Mouse (Mus musculus): Measurements from ENCODE around the gene Wwox. TPM values are rescaled to one million over a fixed set of nuclear protein-coding genes. Genes with fewer than 3 reads are reported as not detected.

Gene Wwox
- 11.4 and 12.4 TPM in 2 replicates for polyA plus RNA-seq (2012; ENCODE audit: insufficient read depth, insufficient read length, missing spikeins)

DNA sequence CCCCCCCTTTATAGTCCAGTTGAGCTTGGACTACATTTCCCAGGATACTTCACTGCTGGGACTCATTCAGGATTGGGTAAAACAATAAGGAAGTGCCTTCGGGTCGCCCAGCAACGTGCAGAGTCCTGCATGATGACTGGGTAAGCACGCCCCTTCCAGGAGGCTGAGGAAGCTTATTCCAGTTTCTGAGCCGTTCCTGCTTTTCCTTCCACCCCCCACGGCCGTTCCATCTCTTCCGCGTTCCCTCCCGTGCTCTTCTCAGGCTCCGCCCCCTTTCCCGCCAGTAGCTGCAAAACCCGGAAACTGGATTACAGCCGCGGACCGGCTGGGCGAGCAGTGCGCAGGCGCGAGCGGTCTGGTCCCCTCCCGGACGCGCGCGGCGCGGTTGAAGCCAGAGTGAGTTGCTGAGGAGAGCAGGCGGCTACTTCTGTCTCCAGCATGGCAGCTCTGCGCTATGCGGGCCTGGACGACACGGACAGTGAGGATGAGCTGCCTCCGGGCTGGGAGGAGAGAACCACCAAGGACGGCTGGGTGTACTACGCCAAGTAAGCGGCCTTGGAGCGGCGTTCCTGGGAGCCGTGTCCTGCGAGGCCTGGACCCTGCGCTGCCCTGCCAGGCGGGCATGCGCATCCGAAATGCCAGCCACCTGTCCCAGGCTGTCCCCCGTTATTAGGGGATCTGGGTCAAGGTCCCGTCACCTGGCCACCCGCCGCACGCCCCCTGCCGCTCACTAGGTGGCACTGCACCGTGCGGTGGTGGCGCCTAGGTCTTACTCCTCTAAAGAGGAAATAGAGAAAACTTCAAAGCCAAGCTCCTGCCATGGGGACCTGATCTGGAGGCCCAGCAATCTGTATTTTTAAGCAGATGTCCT, at the start of gene Wwox:
Gene Wwox, plus strand, starts transcription at position 322 of the 871 bp plus-strand sequence.
- Histone ChIP-seq H3K4me3 (ENCODE audit: insufficient read depth, low read length) (peak within 1 kb of the TSS; percentile 91), H3K27ac (ENCODE audit: insufficient read depth, low read depth, low read length) (peak within 1 kb of the TSS; percentile 50; the same call in 1 of the 2 replicates), H3K4me1 (ENCODE audit: control insufficient read depth, insufficient read depth, low read length) (peaks cover 14% of the 10 kb centered on the region)
- TF ChIP-seq CTCF (IDR thresholded peaks at IDR 0.05; ENCODE audit: low read depth, low read length) (peak; percentile 53; the same call in 1 of the 2 replicates), POLR2A (IDR thresholded peaks at IDR 0.05; ENCODE audit: borderline replicate concordance, low read depth, low read length) (no peak)

DNA sequence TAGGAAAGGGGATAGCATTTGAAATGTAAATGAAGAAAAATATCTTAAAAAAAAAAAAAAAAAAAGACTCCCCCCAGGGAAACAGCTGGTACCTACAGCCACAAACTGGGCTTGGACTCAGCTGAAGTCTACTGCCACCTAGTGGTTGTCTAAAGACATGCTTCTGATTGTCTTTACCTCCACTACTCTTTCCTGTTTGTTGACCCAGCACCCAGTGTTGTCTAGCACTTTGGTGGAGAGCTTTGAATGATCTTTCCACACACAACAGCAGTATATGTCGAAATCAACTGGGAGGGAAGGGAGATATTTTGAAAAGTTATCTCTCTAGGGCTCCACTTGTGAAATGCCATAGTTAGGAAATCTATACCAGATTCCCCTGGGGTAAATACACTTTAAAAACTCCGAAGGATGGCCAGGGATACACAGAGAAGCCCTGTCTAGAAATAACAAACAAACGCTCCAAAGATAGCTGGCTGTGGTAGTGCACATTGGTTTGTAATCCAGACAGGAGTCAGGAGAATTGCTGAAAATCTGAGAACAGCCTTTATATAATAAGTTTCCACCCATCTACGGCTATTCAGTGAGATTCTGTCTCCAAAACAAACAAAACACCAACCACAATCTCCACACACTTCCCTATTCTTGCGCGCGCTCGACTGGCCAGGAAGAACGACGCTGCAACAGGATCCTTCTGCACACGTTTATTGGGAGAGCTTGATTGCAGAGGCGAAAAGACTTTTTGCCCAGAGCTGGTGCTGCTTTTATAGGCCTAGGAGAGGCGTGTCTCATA, 48.8 kb upstream of the Wwox start:
- TF ChIP-seq POLR2A (IDR thresholded peaks at IDR 0.05; ENCODE audit: borderline replicate concordance, low read depth, low read length), result no peak
- no peak for TF ChIP-seq CTCF (IDR thresholded peaks at IDR 0.05; ENCODE audit: low read depth, low read length)
- Histone ChIP-seq H3K4me1 (ENCODE audit: control insufficient read depth, insufficient read depth, low read length) (no peaks in the 10 kb centered on the region), H3K27ac (ENCODE audit: insufficient read depth, low read depth, low read length) (no peak overlapping the region), H3K4me3 (ENCODE audit: insufficient read depth, low read length) (no peak overlapping the region)

DNA sequence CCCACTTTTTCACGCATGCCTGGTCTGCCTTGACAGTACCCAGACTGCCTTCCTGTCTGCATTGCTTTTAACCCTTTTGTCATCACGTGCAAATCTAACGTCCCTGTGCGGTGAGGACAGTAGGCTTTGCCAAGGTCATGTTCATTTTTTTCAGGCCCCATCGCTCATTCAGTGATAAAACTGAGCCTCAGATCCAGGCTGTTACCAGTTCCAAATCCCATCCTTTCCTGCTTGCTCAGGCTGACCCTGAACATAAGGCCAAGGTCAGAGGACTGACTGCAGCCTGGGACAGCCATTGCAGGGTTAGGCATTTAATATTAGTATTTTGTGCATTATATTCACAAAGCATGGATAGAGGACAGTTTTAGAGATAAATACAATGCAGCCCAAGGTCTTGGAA, 41.1 kb upstream of the Wwox start:
- no peak overlapping the region for H3K27ac ChIP-seq (ENCODE audit: insufficient read depth, low read depth, low read length)
- no peaks in the 10 kb centered on the region for H3K4me1 ChIP-seq (ENCODE audit: control insufficient read depth, insufficient read depth, low read length)
- H3K4me3 ChIP-seq (ENCODE audit: insufficient read depth, low read length), result no peak overlapping the region
- TF ChIP-seq POLR2A (IDR thresholded peaks at IDR 0.05; ENCODE audit: borderline replicate concordance, low read depth, low read length) (no peak), CTCF (IDR thresholded peaks at IDR 0.05; ENCODE audit: low read depth, low read length) (no peak)

DNA sequence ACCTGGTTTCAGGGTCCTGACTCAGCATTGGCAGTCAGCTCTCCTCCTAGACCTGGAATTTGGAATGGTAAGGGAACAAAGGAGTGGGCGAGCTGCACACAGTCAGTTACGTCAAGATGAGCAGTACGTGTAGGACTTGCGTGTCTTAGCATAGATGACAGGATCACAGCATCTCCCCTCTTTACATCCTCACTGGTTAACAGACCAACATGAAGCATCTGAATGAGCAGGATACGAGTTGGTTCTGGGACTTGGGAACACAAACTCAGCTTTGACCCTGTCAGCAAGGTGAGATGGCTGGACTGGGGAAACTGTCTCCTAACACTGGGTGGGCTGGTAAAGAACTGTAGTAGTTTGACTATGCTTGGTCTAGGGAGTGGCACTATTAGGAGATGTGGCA, 40.2 kb upstream of the Wwox start:
- Histone ChIP-seq H3K4me1 (ENCODE audit: control insufficient read depth, insufficient read depth, low read length) (no peaks in the 10 kb centered on the region), H3K4me3 (ENCODE audit: insufficient read depth, low read length) (no peak overlapping the region), H3K27ac (ENCODE audit: insufficient read depth, low read depth, low read length) (no peak overlapping the region)
- TF ChIP-seq CTCF (IDR thresholded peaks at IDR 0.05; ENCODE audit: low read depth, low read length) (no peak), POLR2A (IDR thresholded peaks at IDR 0.05; ENCODE audit: borderline replicate concordance, low read depth, low read length) (no peak)

DNA sequence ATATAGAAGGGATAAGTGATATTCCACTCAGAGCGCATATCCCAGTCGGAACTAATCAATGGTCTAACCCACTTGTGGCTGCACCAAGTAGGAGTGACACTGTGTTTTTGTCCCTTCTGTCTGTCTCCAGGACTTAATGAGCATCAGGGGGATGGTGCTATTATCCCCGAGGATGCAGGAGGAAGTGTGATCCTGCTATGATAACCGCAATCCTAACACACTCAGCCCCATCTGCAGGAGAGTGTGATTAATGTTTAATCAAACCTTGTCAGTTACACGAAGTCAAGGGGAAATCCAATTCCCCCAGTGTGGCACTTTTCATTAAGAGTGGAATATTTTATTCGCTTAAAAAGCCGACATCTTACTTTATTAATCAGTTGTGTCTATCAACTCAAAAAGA, 37.8 kb upstream of the Wwox start:
- Histone ChIP-seq H3K27ac (ENCODE audit: insufficient read depth, low read depth, low read length) (no peak overlapping the region), H3K4me3 (ENCODE audit: insufficient read depth, low read length) (no peak overlapping the region)
- TF ChIP-seq CTCF (IDR thresholded peaks at IDR 0.05; ENCODE audit: low read depth, low read length) (no peak), POLR2A (IDR thresholded peaks at IDR 0.05; ENCODE audit: borderline replicate concordance, low read depth, low read length) (no peak)

DNA sequence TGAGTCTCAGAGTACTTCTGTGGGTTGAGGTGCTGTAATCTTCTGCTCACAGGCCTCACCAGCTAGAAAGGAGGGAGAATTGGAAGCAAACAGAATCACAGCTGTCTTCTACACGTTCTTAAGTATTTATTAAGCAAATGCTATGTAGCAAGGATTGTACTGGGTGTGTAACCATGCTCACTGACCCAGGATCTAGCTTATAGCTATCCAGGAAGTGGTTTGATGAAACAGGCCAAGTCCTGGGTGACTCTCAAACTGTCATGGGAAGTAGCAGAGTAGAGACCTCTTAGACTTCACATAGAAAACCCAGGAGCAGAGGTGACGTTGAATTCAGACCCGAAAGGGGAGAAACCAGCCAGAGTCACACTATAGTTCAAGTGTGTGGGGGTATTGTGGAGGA, 28.0 kb upstream of the Wwox start:
- TF ChIP-seq POLR2A (IDR thresholded peaks at IDR 0.05; ENCODE audit: borderline replicate concordance, low read depth, low read length), result no peak
- TF ChIP-seq CTCF (IDR thresholded peaks at IDR 0.05; ENCODE audit: low read depth, low read length), result no peak
- Histone ChIP-seq H3K4me1 (ENCODE audit: control insufficient read depth, insufficient read depth, low read length) (no peaks in the 10 kb centered on the region), H3K27ac (ENCODE audit: insufficient read depth, low read depth, low read length) (no peak overlapping the region), H3K4me3 (ENCODE audit: insufficient read depth, low read length) (no peak overlapping the region)

More for the DNA sequence above, 37.8 kb upstream of the Wwox start:
- no peaks in the 10 kb centered on the region for H3K4me1 ChIP-seq (ENCODE audit: control insufficient read depth, insufficient read depth, low read length)

DNA sequence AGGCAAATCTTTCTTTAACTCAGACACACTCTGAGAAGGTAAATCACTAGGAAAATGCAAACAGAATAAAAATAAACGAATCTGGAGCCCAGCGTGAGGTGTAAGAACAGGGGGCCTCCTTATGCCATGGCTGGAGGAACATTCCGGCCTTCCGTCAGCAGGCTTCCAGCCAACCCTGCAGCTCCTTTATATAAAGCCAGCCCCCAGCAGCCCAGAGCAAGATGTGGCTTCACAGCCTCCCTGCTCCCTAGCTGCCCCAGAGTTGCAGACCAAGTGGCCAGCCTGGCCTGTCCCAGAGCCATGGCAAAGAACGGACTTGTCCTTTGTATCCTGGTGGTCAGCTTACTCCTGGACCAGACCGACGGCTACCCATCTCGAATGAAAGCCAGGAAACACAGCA, 21.7 kb upstream of the Wwox start, which contains the start of gene Clec3a:
Gene Clec3a, plus strand, starts transcription at position 301 of the 400 bp plus-strand sequence.
- Histone ChIP-seq H3K4me3 (ENCODE audit: insufficient read depth, low read length) (no peak within 1 kb of the TSS), H3K27ac (ENCODE audit: insufficient read depth, low read depth, low read length) (no peak within 1 kb of the TSS), H3K4me1 (ENCODE audit: control insufficient read depth, insufficient read depth, low read length) (no peaks in the 10 kb centered on the region)
- no peak for TF ChIP-seq POLR2A (IDR thresholded peaks at IDR 0.05; ENCODE audit: borderline replicate concordance, low read depth, low read length)
- TF ChIP-seq CTCF (IDR thresholded peaks at IDR 0.05; ENCODE audit: low read depth, low read length), result no peak

DNA sequence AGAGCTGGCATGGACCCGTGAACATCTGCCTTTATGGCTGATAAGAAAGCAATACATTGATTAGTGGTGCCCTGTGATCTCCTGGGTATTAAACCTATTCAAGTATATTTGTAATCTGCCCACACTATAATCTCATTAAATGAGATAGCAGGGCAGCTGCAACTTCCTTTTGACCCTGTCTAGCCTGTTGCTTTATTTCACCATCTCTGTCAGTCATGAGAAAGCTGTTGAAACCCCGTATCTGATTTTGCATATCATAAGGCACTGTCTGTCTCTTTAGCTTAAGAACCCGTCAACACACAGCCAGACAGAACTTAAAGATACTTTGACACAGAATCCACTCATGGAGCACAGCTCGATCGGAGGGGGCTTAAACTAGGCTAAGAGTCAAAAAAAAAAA, 21.0 kb upstream of the Wwox start:
- Histone ChIP-seq H3K27ac (ENCODE audit: insufficient read depth, low read depth, low read length) (no peak overlapping the region), H3K4me1 (ENCODE audit: control insufficient read depth, insufficient read depth, low read length) (no peaks in the 10 kb centered on the region), H3K4me3 (ENCODE audit: insufficient read depth, low read length) (no peak overlapping the region)
- TF ChIP-seq POLR2A (IDR thresholded peaks at IDR 0.05; ENCODE audit: borderline replicate concordance, low read depth, low read length) (no peak), CTCF (IDR thresholded peaks at IDR 0.05; ENCODE audit: low read depth, low read length) (no peak)

DNA sequence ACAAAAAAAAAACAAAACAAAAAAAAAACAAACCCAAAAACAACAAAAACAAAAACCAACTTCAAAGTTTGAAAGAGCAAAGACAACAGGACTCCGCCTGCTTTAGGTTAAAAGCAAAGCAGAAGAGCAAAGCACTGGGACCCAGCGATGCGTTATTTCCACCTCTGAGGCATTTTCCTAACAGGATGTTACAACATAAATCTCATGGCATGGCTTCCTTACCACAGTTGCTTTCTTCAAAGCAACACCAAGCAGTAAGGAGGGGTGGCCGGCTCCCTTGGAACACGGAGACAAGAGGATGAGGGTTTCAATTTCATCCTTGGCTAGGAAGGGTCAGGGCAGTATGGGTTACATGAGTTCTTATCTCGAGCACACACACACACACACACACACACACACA, 20.6 kb upstream of the Wwox start:
- no peak overlapping the region for H3K4me3 ChIP-seq (ENCODE audit: insufficient read depth, low read length)
- H3K4me1 ChIP-seq (ENCODE audit: control insufficient read depth, insufficient read depth, low read length), result no peaks in the 10 kb centered on the region
- no peak for TF ChIP-seq POLR2A (IDR thresholded peaks at IDR 0.05; ENCODE audit: borderline replicate concordance, low read depth, low read length)
- no peak for TF ChIP-seq CTCF (IDR thresholded peaks at IDR 0.05; ENCODE audit: low read depth, low read length)
- H3K27ac ChIP-seq (ENCODE audit: insufficient read depth, low read depth, low read length), result no peak overlapping the region
